15 mouse cellular contexts compared by ENCODE assay signal in the genomic region with DNA sequence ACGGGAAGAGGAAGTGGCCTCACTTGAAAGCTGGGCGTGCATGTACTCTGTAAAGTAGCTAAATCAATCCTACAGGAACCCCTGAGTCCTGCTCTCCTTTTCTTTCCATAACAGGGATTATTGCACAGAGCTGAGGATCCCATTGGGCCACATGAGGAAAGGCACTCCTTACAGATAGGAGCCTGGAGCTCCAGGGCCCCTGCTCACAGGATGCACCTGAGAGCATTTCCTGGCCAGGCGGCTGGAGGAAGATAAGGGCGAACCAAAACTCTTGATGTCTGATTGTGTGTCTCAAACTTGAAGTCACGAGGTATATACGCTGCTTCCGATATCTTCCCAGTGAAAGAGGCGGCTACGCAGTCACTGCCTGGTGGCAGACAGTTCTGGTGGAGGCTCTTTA.
DNase-seq lines count a peak whose midpoint lies in the region; ATAC-seq and TF ChIP-seq lines count a peak whose summit lies in the region.
"Had no signal": no experiment of that assay in that cellular context is flagged by ENCODE, and none has a peak within 500 bp of the region (broad histone marks: within the 10 kb centered on the region; RNA-seq: fewer than 3 reads in every experiment).

No protein-coding gene starts in this region.

- no peak overlapping the region for H3K4me3 ChIP-seq in layer of hippocampus, adult 2 months
- H3K4me3 ChIP-seq: erythroblast, embryonic 14.5 days; hindbrain, embryonic 12.5 days had no signal

- TF ChIP-seq CTCF in layer of hippocampus, adult 2 months (conservative IDR thresholded peaks at IDR 0.05) = no peak

- peak; percentile 21 for DNase-seq in kidney, postnatal 10 days
- no peak for DNase-seq in kidney, postnatal 25 days
- peak; percentile 10 to 19 for DNase-seq in heart, postnatal 10 days
- DNase-seq in thymus, postnatal 10 days (ENCODE audit: low spot score in 2 of 2) = peak; percentile 9 to 11
- DNase-seq in embryo, embryonic 10.5 days (ENCODE audit: low spot score) = no peak
- DNase-seq in layer of hippocampus, adult 2 months (ENCODE audit: low spot score in 2 of 2) = no peak
- DNase-seq: adrenal gland, adult 8-10 months; forebrain, postnatal 0 days; gastrocnemius, postnatal 25 days had no signal

- ATAC-seq in CD4-positive, CD25-positive, alpha-beta regulatory T cell, adult 4 months = peak; percentile 43
- ATAC-seq: forebrain, postnatal 0 days; intestine, postnatal 0 days; Patski had no signal

- intact Hi-C loops in heart, postnatal 10 days (cut with DNase I) = no loop called here

- no peak overlapping the region for H3K27ac ChIP-seq in layer of hippocampus, adult 2 months
- H3K27ac ChIP-seq: hindbrain, embryonic 12.5 days; liver, embryonic 14.5 days had no signal

Comparison
In these comparisons a context has a peak if more than half of its experiments do, and no peak if none do; other contexts are left out.
1. DNase-seq: peak in kidney, postnatal 10 days (single experiment), heart, postnatal 10 days (2 of 2) and thymus, postnatal 10 days (2 of 2); none in kidney, postnatal 25 days (0 of 2), embryo, embryonic 10.5 days (single experiment) and layer of hippocampus, adult 2 months (0 of 2).